Comparison of ENCODE assay signal across 25 mouse cellular contexts in genomic region chr9:68934238-68934637, GRCm38 (mm10).
"Had no signal": no experiment of that assay in that cellular context is flagged by ENCODE, and none has a peak within 500 bp of the region (broad histone marks: within the 10 kb centered on the region; RNA-seq: fewer than 3 reads in every experiment).

No protein-coding gene starts in this region.

- H3K9me3 ChIP-seq: limb, embryonic 10.5 days; liver, embryonic 12.5 days; liver, embryonic 15.5 days; lung, embryonic 15.5 days; neural tube, embryonic 15.5 days had no signal

- H3K27me3 ChIP-seq: limb, embryonic 13.5 days; liver, embryonic 12.5 days; liver, embryonic 15.5 days; lung, embryonic 15.5 days; megakaryocyte, embryonic 14.5 days; midbrain, embryonic 13.5 days; neural tube, embryonic 15.5 days had no signal

- H3K4me2 ChIP-seq: limb, embryonic 13.5 days; liver, embryonic 12.5 days; liver, embryonic 15.5 days; lung, embryonic 15.5 days; midbrain, embryonic 13.5 days; neural tube, embryonic 15.5 days had no signal

- H3K4me3 ChIP-seq: layer of hippocampus, adult 2 months; limb, embryonic 10.5 days; limb, embryonic 13.5 days; liver, embryonic 12.5 days; liver, embryonic 15.5 days; lung, embryonic 15.5 days; megakaryocyte, embryonic 14.5 days; midbrain, embryonic 10.5 days; midbrain, embryonic 13.5 days; myocyte; neural tube, embryonic 15.5 days had no signal

- ATAC-seq: liver, embryonic 12.5 days; midbrain, embryonic 13.5 days; midbrain, embryonic 16.5 days had no signal

- H3K36me3 ChIP-seq: limb, embryonic 10.5 days; limb, embryonic 13.5 days; liver, embryonic 12.5 days; liver, embryonic 15.5 days; lung, embryonic 15.5 days; midbrain, embryonic 10.5 days; midbrain, embryonic 13.5 days; neural tube, embryonic 15.5 days had no signal

- DNase-seq: kidney, postnatal 25 days; layer of hippocampus, adult 9-11 months; liver; lung, adult 18-20 months; lung, postnatal 10 days; lung, postnatal 36 days; right cerebral cortex, adult 18-20 months; right cerebral cortex, postnatal 14 days; right cerebral cortex, postnatal 4 days; thymus, adult 2 months; thymus, postnatal 14 days; thymus, postnatal 4 days had no signal

- H3K27ac ChIP-seq: layer of hippocampus, adult 2 months; limb, embryonic 10.5 days; limb, embryonic 13.5 days; liver, embryonic 12.5 days; liver, embryonic 15.5 days; lung, embryonic 15.5 days; midbrain, embryonic 10.5 days; midbrain, embryonic 13.5 days; neural tube, embryonic 15.5 days; stomach, postnatal 0 days had no signal

- H3K4me1 ChIP-seq: liver, embryonic 12.5 days; liver, embryonic 15.5 days; megakaryocyte, embryonic 14.5 days had no signal

- H3K9ac ChIP-seq: limb, embryonic 13.5 days; liver, embryonic 12.5 days; liver, embryonic 15.5 days; lung, embryonic 15.5 days; midbrain, embryonic 13.5 days; neural tube, embryonic 15.5 days had no signal
